Mouse (Mus musculus) midbrain, postnatal 0 days (tissue): ENCODE measurements around the gene Rasgef1b. TPM values are rescaled to one million over a fixed set of nuclear protein-coding genes. Genes with fewer than 3 reads are reported as not detected.

Experiments used
- ATAC-seq: fragments of 200-750 bp; cut with Nextera tagmentation; 2 replicates; pipeline ENCODE4 v1.8.0; 2017; ENCODE audit warnings: moderate number of reproducible peaks, mild to moderate bottlenecking, moderate TSS enrichment, moderate library complexity; ENCODE audit not compliant: low FRiP score
- DNase-seq: peaks from one replicate; pipeline ENCODE4 v3.0.0-alpha.2; 2015; ENCODE audit warnings: low spot score
- H3K27ac ChIP-seq: fragments of 300-500 bp; sonication (generic); 2 replicates; pipeline ENCODE4 v1.5.1; 2014; ENCODE audit warnings: low read depth, mild to moderate bottlenecking, low read length, mixed read lengths
- H3K27me3 ChIP-seq: fragments of 300-500 bp; sonication (generic); 2 replicates; pipeline ENCODE4 v1.6.1; 2014; ENCODE audit warnings: low read length, control low read depth, mixed read lengths; ENCODE audit not compliant: insufficient read depth
- H3K36me3 ChIP-seq: fragments of 300-500 bp; sonication (generic); 2 replicates; pipeline ENCODE4 v1.6.1; 2014; ENCODE audit warnings: low read length, control low read depth, mixed read lengths; ENCODE audit not compliant: insufficient read depth
- H3K4me1 ChIP-seq: fragments of 300-500 bp; sonication (generic); 2 replicates; pipeline ENCODE4 v1.6.1; 2014; ENCODE audit warnings: mild to moderate bottlenecking, control low read depth, antibody characterized with exemption, low read length, mixed read lengths; ENCODE audit not compliant: insufficient read depth
- H3K4me2 ChIP-seq: fragments of 300-500 bp; sonication (generic); 2 replicates; pipeline ENCODE4 v1.6.1; 2014; ENCODE audit warnings: low read depth, mild to moderate bottlenecking, low read length, mixed read lengths; ENCODE audit not compliant: poor library complexity, severe bottlenecking
- H3K4me3 ChIP-seq: fragments of 300-500 bp; sonication (generic); 2 replicates; pipeline ENCODE4 v1.5.1; 2014; ENCODE audit warnings: low read depth, mild to moderate bottlenecking, low read length, moderate library complexity
- H3K9ac ChIP-seq: fragments of 300-500 bp; sonication (generic); replicated peaks from 2 replicates; pipeline ENCODE4 v1.6.1; 2014; ENCODE audit warnings: mild to moderate bottlenecking, low read length, moderate library complexity, mixed read lengths; ENCODE audit not compliant: poor library complexity, severe bottlenecking
- H3K9me3 ChIP-seq: fragments of 300-500 bp; sonication (generic); 2 replicates; pipeline ENCODE4 v1.6.1; 2016; ENCODE audit warnings: low read length, control low read depth
- CTCF ChIP-seq: IDR thresholded peaks from 2 replicates; pipeline ENCODE4 v1.5.1; 2016; ENCODE audit warnings: antibody characterized with exemption, mild to moderate bottlenecking
- WGBS: fragments of 180-500 bp; shearing (Covaris S2); extraction: QIAGEN DNeasy Blood & Tissue Kit; methylation state at CpG from one replicate; pipeline ENCODE4 v1.1.7; 2014; 5-methylcytosine and 5-hydroxymethylcytosine counted together
- polyA plus RNA-seq: library from polyadenylated mRNA; unstranded; fragments of >200 nt; fragmentation: Nextera tagmentation; extraction: Ambion mirVana; gene quantifications from 2 replicates; pipeline ENCODE4 v1.2.1, GENCODE M21; 2015
- total RNA-seq: library from RNA; depleted of rRNA; stranded (reverse); fragments of >200 nt; gene quantifications from 2 replicates; pipeline ENCODE4 v1.2.3, GENCODE M21; 2014

Gene Rasgef1b
- total and polyA plus RNA-seq, 2 experiments from 2014 or later: 36.0 to 44.6 TPM

DNA sequence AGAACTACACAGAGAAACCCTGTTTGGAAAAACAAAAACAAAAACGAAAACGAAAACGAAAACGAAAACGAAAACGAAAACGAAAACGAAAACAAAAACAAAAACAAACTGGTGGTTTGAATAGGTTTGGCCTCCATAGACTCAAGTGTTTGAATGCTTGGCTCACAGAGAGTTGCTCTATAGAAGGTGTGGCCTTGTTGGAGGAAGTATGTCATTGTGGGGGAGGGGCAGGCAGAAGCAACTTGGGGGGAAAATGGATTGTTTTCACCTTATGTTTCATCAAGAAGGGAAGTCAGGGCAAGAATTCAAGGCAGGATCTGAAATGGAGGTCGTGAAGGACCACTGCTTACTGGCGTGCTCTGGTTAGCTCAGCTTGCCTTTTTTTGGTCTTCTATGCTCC lies 386.3 kb downstream of the Rasgef1b start:
- H3K9me3 ChIP-seq: no peaks in the 10 kb centered on the region
- no peaks in the 10 kb centered on the region for H3K27me3 ChIP-seq
- no peaks in the 10 kb centered on the region for H3K36me3 ChIP-seq
- DNase-seq (no peak), ATAC-seq (no peak)
- 95% methylated on average over 10 of the region's 10 CpGs for WGBS
- H3K9ac ChIP-seq: no peak overlapping the region
- H3K27ac ChIP-seq: no peak overlapping the region
- H3K4me3 ChIP-seq: no peak overlapping the region
- TF ChIP-seq CTCF: no peak
- H3K4me2 ChIP-seq: no peak overlapping the region
- H3K4me1 ChIP-seq: no peaks in the 10 kb centered on the region

DNA sequence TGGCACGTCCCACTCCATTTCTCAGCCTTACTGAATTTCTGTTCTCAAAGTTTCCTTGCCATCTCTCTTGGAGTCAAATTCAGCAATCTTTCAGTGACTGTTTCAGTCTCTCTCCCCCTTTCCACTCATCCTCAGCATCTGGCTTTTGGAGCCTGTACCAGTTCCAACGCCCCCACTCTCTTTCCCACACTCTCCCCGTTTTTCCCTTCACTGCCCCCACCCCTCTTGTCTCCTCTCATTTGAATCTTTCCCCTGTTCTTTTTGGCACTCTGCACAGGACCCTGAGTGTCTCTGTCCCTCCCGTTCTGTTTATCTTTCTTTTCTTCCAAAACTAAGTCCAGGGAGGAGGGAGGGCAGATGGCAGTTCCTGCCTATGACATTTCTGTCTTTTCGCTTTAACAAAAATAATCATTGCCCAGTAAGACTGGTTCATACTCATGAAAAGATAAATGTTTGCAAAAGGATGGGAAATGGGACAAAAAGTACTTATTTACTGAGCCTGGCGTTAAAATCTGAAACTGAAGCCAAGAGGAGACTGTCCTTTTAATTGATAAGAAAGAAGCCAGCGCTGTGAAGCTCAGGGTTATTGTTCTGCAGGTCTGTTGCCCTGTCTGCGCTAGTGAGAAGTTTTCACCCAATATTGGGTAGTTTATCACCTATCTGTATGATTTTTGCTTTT lies 388.4 kb downstream of the Rasgef1b start:
- H3K36me3 ChIP-seq: no peaks in the 10 kb centered on the region
- no peaks in the 10 kb centered on the region for H3K27me3 ChIP-seq
- TF ChIP-seq CTCF: no peak
- no peak for DNase-seq
- no peaks in the 10 kb centered on the region for H3K9me3 ChIP-seq
- no peak overlapping the region for H3K4me2 ChIP-seq
- H3K4me1 ChIP-seq: no peaks in the 10 kb centered on the region
- H3K9ac ChIP-seq: no peak overlapping the region
- ATAC-seq: no peak
- H3K4me3 ChIP-seq: no peak overlapping the region
- WGBS: 76% methylated on average over 8 of the region's 8 CpGs
- H3K27ac ChIP-seq: no peak overlapping the region

DNA sequence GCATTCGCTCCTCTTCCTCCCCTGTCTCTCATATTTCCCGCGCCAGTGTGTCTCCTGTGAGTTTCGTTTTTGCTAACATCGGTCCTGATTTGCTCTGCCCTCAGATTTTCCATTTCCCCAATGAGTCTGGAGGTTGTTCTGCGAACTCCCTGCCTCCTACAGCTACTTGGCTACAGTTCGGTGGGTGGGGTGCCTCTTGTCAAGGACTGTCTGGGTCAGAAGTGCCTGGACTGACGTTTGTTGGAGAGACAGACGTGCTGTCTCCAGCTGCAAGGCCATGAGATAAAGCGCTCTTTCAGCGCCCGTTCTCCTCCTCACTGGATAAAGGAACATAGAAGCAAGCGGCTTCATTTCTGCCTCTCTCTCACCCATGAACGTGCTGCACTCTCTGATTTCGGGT lies 389.1 kb downstream of the Rasgef1b start:
- Histone ChIP-seq H3K4me3 (no peak overlapping the region), H3K9ac (no peak overlapping the region), H3K4me1 (no peaks in the 10 kb centered on the region), H3K27ac (no peak overlapping the region), H3K36me3 (no peaks in the 10 kb centered on the region), H3K27me3 (no peaks in the 10 kb centered on the region), H3K4me2 (0 out of 2 replicates have a peak overlapping the region, but pooled peaks have one; percentile 12), H3K9me3 (no peaks in the 10 kb centered on the region)
- WGBS: 68% methylated on average over 15 of the region's 15 CpGs
- TF ChIP-seq CTCF: no peak
- ATAC-seq (no peak), DNase-seq (peak; percentile 23)

DNA sequence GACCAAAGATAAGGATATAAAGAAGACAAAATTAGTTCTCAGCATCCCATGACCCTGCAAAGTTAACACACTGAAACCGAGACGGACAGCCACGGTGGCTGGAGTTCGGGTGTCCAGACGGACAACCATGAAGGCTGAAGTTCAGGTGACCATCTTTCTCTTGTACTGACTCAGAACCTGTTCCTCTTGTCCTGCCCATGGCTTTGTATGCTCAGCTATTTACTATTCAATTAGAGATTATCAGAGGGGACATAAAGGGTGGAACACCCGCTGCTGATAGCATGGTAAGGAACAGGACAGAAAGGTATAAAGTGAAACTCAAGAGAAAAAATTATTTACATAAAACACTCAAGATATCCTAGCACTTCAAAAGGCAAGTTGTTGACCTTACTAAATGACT lies 390.0 kb downstream of the Rasgef1b start:
- H3K36me3 ChIP-seq: no peaks in the 10 kb centered on the region
- 92% methylated on average over 6 of the region's 6 CpGs for WGBS
- no peak for TF ChIP-seq CTCF
- no peaks in the 10 kb centered on the region for H3K4me1 ChIP-seq
- H3K4me2 ChIP-seq: no peak overlapping the region
- no peaks in the 10 kb centered on the region for H3K9me3 ChIP-seq
- no peak overlapping the region for H3K27ac ChIP-seq
- no peaks in the 10 kb centered on the region for H3K27me3 ChIP-seq
- no peak overlapping the region for H3K9ac ChIP-seq
- DNase-seq: no peak
- no peak for ATAC-seq
- no peak overlapping the region for H3K4me3 ChIP-seq

DNA sequence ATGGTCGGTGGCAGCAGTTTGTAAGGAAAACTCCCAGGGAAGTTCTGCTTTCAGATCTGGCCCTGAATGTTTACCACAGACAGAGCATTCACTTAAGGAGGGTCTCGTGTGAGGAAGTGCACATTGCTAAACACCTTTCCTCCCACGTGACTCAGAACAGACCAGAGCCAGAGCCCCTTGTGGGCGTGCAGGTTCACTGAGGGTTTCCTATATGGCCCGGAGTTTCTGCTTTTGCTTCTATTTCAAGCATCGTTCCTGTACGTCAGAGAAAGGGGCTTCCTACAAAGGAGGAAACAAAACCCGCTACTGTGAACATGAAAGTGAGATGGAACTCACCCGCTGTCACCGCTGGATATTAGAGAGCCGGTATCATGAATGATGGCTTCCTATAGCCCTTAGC lies 392.4 kb downstream of the Rasgef1b start:
- 85% methylated on average over 11 of the region's 11 CpGs for WGBS
- H3K27me3 ChIP-seq: no peaks in the 10 kb centered on the region
- H3K4me3 ChIP-seq: no peak overlapping the region
- H3K4me2 ChIP-seq: no peak overlapping the region
- no peak overlapping the region for H3K9ac ChIP-seq
- H3K36me3 ChIP-seq: no peaks in the 10 kb centered on the region
- TF ChIP-seq CTCF: no peak
- no peak overlapping the region for H3K27ac ChIP-seq
- no peaks in the 10 kb centered on the region for H3K9me3 ChIP-seq
- no peaks in the 10 kb centered on the region for H3K4me1 ChIP-seq
- DNase-seq (no peak), ATAC-seq (no peak)

DNA sequence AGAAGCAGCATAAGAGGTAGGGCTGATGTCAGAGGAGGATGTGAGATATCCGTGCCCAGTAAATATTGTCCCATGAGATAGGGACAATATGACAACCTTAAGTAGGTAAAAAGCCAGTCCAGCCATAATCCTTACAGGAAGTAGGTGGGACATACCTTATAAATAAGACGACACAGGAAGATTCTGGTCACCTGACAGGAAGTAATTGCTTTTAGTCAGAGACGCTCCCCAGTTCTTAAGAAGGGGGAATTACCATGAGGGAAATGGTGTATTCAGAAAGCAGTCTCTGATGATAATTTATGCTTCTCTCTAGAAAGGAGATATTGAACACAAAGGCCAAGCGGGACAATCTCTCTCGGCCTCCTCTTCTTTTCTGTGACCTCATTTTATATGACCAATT lies 394.8 kb downstream of the Rasgef1b start:
- DNase-seq: no peak
- no peak for TF ChIP-seq CTCF

More for the DNA sequence above, 394.8 kb downstream of the Rasgef1b start:
- H3K4me3 ChIP-seq: no peak overlapping the region
- H3K9ac ChIP-seq: no peak overlapping the region
- no peak overlapping the region for H3K4me2 ChIP-seq
- no peaks in the 10 kb centered on the region for H3K36me3 ChIP-seq
- no peaks in the 10 kb centered on the region for H3K9me3 ChIP-seq
- no peak for ATAC-seq
- no peaks in the 10 kb centered on the region for H3K27me3 ChIP-seq
- 79% methylated on average over 5 of the region's 5 CpGs for WGBS
- H3K4me1 ChIP-seq: no peaks in the 10 kb centered on the region
- no peak overlapping the region for H3K27ac ChIP-seq
